Mouse (Mus musculus): ENCODE results near the gene Auh. TPM values are rescaled to one million over a fixed set of nuclear protein-coding genes. Genes with fewer than 3 reads are reported as not detected.
A peak's percentile ranks its signal among the peaks of the same experiment; 100 is the strongest.

The Auh gene
- polyA plus RNA-seq, 1 experiment from 2014 or later: 42.0 TPM

DNA sequence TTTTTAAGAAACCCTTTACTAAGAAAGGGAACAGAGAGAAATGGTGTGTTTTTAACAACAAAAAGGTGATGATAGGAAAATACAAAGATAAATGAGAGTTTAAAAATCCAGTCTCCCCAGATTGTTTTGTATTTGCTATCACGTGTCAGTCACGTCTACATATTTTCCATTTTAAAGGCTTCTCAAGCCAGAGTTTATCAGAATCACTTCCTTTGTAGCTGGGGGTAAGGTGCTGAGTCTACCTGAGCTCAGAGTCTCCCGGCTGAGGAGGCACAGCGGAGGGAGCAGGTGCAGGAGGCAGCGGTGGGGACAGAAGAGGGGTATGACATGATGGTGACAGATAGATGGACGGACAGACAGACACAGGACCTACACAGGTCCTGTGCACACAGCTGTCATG, 55.1 kb downstream of the Auh start:
- H3K9ac ChIP-seq: no peak overlapping the region
- no peak for ATAC-seq (ENCODE audit: low FRiP score, low read depth)
- H3K27me3 ChIP-seq: no peaks in the 10 kb centered on the region

DNA sequence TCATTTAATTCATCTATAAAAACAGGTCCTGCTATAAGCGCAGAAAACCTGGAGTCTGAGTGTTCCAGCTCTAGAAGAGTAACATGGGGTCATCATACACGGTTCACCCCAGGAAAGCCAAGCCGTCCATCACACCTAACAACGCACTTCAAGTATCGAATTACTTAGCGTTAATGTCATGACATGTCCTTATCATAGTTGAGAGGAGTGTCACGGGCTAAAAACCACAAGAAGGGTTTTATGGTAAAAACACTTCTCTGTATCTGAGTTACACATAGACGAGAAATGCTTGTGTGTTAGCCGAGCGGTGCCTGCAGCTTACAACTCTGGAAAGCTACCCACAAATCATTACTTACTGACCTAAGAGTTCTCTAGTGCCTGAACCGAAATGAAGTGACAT, 55.6 kb downstream of the Auh start:
- no peak overlapping the region for H3K4me2 ChIP-seq (replicated peaks)
- H3K27ac ChIP-seq: no peak overlapping the region
- ATAC-seq (ENCODE audit: low FRiP score, low read depth): no peak
- H3K9me3 ChIP-seq: no peaks in the 10 kb centered on the region
- no peak overlapping the region for H3K9ac ChIP-seq
- WGBS: 66% methylated on average over 11 of the region's 11 CpGs
- H3K4me3 ChIP-seq: no peak overlapping the region
- H3K36me3 ChIP-seq: no peaks in the 10 kb centered on the region
- H3K4me1 ChIP-seq: 0 out of 2 replicates have a peak, but pooled peaks cover 12% of the 10 kb centered on the region
- H3K27me3 ChIP-seq: no peaks in the 10 kb centered on the region

More for the DNA sequence above, 55.1 kb downstream of the Auh start:
- Histone ChIP-seq H3K27ac (no peak overlapping the region), H3K36me3 (no peaks in the 10 kb centered on the region), H3K4me1 (peaks cover 16% of the 10 kb centered on the region; the same call in 1 of the 2 replicates), H3K4me3 (no peak overlapping the region), H3K9me3 (no peaks in the 10 kb centered on the region), H3K4me2 (replicated peaks) (no peak overlapping the region)
- 78% methylated on average over 6 of the region's 6 CpGs for WGBS

DNA sequence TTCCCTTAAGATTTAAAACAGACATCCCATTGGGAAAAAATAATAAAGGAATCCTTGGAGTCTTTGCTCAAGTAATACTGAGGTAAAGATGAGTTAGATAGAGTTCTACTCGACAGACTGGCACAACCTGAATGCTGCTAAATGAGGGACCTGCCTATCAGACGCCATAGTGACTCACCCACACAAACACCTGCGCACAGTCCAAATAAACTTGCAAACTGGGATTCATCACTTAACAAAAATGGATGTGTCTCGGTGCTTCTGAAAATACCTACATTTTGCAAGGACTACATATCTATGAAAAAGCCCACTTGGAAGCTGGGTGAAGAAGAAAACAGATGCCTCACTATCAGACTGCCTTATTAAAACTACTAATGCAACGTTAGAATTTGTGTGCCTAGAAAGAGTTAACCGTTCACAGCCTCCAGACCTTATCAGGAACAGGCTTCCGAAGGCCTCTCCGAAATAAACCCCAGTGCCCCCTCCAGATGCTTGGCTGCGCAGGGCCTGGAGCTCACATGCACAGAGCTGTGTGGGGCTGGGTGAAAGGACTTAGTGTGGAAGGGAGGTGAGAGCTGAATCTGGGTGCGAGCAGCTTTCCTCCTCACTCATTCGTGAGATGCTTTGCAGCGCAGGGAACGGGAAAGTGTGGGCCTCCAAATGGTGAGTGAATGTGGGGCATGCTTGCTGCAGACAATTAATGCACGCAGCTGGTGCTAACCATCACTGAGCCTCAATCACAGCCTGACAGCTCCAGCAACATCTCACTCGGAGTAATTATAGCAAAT, 63.3 kb downstream of the Auh start:
- H3K27me3 ChIP-seq: no peaks in the 10 kb centered on the region

DNA sequence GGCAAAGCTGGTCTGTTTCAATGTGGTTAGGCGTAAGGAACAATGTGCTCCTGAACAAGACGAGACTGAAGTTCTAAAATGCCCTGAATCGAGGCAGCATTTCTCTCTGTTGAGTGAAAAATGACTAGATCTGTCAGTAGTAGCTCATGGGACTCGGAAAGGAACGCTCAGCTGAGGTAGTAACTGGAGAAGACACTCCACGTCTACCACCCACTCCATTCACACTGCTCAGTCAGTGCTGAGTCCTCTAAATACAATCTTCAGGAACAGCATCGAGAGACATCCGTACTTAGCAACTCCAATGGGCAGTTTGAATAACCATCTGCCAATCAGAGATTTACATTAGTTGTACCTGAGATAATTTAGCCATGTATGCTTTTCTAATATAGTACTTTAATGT, 66.0 kb downstream of the Auh start:
- Histone ChIP-seq H3K4me2 (replicated peaks) (no peak overlapping the region), H3K36me3 (peaks cover 3% of the 10 kb centered on the region; the same call in 1 of the 2 replicates), H3K9me3 (no peaks in the 10 kb centered on the region), H3K4me1 (peaks cover 43% of the 10 kb centered on the region), H3K4me3 (no peak overlapping the region), H3K9ac (no peak overlapping the region), H3K27me3 (no peaks in the 10 kb centered on the region), H3K27ac (no peak overlapping the region)
- 86% methylated on average over 8 of the region's 8 CpGs for WGBS
- ATAC-seq (ENCODE audit: low FRiP score, low read depth): no peak

More for the DNA sequence above, 63.3 kb downstream of the Auh start:
- ATAC-seq (ENCODE audit: low FRiP score, low read depth): peak; percentile 44; the same call in 1 of the 2 replicates
- H3K9ac ChIP-seq: no peak overlapping the region
- peaks cover 3% of the 10 kb centered on the region; the same call in 1 of the 2 replicates for H3K36me3 ChIP-seq
- H3K4me1 ChIP-seq: peaks cover 33% of the 10 kb centered on the region
- H3K9me3 ChIP-seq: no peaks in the 10 kb centered on the region
- WGBS: 28% methylated on average over 15 of the region's 15 CpGs
- no peak overlapping the region for H3K4me2 ChIP-seq (replicated peaks)
- H3K27ac ChIP-seq: no peak overlapping the region
- H3K4me3 ChIP-seq: no peak overlapping the region

DNA sequence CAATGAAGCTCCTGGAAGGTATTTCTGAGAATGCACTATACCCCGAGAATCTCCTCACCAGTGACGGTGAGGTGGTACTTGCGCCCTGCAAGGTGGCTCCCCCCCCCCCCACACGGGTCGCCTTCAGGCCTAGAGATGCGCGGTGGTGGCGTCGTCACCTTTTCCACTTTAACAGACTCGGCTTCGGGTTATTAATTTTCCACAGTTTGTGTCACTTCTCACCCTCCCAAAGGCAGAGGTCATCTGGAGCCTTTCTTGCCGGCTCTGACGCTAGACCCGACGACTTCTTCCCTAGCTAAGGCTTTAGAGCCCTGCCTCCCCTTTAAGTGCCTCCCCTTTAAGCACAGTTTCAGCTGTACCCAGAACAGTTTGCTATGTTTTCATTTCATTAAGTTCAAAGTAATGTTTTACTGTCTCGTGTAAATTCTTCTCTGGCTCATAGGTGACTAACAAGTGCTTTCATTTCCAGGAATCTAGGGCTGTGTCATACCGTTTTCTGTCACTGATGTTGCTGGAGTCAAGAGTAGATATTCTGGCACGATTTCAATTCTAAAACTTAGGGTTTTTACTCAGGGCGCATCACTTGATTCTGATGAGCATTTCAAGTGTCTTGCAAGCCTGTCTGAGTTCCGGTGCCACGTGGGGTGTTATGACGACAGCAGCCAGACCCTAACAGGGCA, 69.3 kb downstream of the Auh start:
- no peak for ATAC-seq (ENCODE audit: low FRiP score, low read depth)
- H3K27ac ChIP-seq: no peak overlapping the region
- no peak overlapping the region for H3K4me2 ChIP-seq (replicated peaks)
- H3K4me3 ChIP-seq: no peak overlapping the region
- peaks cover 3% of the 10 kb centered on the region; the same call in 1 of the 2 replicates for H3K36me3 ChIP-seq
- H3K27me3 ChIP-seq: no peaks in the 10 kb centered on the region
- no peak overlapping the region for H3K9ac ChIP-seq
- H3K9me3 ChIP-seq: no peaks in the 10 kb centered on the region
- WGBS: 63% methylated on average over 22 of the region's 22 CpGs
- peaks cover 20% of the 10 kb centered on the region for H3K4me1 ChIP-seq

DNA sequence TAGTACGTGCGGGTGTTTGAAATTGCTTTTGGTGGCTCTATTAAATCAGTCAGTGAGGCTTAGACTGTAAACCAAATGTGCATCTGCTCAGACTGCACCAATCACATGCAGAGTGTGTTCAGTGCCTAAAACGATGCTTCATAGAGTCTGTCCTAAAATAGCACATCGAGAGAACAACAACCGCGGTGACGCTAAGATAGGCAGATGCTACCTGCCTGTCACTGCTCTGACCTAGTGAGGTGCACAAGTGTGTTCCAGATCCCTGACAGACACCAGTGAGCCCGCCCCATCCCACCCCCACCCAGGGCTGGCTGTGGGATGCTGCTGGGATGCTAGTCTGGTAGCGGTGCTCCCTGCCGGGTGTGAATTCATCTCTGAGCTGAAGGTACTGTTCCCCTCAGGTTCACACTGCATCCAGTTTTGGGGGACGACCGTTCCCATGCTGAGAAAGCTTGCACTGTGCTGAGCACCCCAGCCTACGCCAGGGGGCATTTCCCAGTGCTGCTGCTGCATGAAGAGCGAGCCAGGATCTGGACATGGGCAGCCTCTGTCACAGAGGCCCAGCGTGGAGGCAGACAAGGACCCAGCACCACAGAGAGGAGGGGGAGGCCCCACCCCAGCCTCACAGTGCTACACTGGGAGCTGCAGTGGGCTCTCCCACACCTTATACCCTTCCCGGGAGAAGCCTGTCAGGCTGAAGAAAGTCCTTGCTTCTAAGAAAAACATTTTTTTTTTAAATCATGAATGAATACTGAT, 70.2 kb downstream of the Auh start:
- no peaks in the 10 kb centered on the region for H3K27me3 ChIP-seq
- no peak overlapping the region for H3K9ac ChIP-seq
- 74% methylated on average over 16 of the region's 16 CpGs for WGBS
- H3K36me3 ChIP-seq: peaks cover 3% of the 10 kb centered on the region; the same call in 1 of the 2 replicates
- H3K4me2 ChIP-seq (replicated peaks): no peak overlapping the region
- H3K9me3 ChIP-seq: no peaks in the 10 kb centered on the region
- H3K4me3 ChIP-seq: no peak overlapping the region
- no peak for ATAC-seq (ENCODE audit: low FRiP score, low read depth)
- H3K4me1 ChIP-seq: peaks cover 12% of the 10 kb centered on the region
- no peak overlapping the region for H3K27ac ChIP-seq

DNA sequence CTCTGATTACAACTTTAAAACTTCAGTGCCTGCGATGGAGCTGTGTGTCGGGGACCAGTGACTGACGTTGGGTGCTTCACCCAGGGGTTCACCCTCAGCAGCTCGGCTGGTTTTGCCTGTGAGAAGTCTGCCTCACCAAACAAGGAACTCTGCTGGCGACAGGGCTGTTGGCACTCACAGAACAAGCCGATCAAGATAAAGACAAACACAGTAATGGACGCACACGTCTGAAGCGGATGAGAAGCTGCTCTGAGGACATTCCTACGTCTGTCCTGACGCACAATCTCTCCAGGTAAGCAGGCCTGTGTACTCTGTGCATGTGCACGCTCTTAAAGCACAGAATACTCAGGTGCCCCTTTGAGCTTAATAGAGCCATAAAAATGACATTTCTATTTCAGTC, 71.1 kb downstream of the Auh start:
- no peak overlapping the region for H3K4me2 ChIP-seq (replicated peaks)

DNA sequence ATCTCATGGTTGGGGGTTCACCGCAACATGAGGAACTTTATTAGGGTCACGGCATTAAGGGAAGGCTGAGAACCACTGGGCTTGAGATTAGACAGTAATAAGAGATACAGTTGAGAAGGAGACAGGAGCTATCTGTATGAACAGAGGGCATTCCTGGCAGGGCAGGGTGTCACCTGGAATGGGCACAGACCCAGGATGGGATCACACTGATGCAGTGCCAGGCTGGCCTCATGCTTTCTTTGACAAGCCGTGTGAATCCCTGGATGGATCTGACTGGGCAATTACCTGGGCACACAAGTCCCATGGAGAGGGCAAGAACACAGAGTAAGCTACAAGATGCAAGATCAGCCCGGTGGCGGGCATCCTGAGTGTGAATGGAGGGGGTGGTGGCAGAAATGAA, 71.7 kb downstream of the Auh start:
- no peak overlapping the region for H3K27ac ChIP-seq
- H3K36me3 ChIP-seq: peaks cover 3% of the 10 kb centered on the region; the same call in 1 of the 2 replicates
- no peak overlapping the region for H3K4me2 ChIP-seq (replicated peaks)
- 88% methylated on average over 5 of the region's 5 CpGs for WGBS
- peaks cover 17% of the 10 kb centered on the region for H3K4me1 ChIP-seq
- no peak overlapping the region for H3K4me3 ChIP-seq
- peaks cover 5% of the 10 kb centered on the region; the same call in 1 of the 2 replicates for H3K9me3 ChIP-seq
- ATAC-seq (ENCODE audit: low FRiP score, low read depth): no peak
- H3K9ac ChIP-seq: no peak overlapping the region
- no peaks in the 10 kb centered on the region for H3K27me3 ChIP-seq

More for the DNA sequence above, 71.1 kb downstream of the Auh start:
- H3K9ac ChIP-seq: no peak overlapping the region
- no peak for ATAC-seq (ENCODE audit: low FRiP score, low read depth)
- H3K4me1 ChIP-seq: peaks cover 17% of the 10 kb centered on the region
- H3K27ac ChIP-seq: no peak overlapping the region
- H3K27me3 ChIP-seq: no peaks in the 10 kb centered on the region
- H3K36me3 ChIP-seq: peaks cover 3% of the 10 kb centered on the region; the same call in 1 of the 2 replicates
- H3K4me3 ChIP-seq: no peak overlapping the region
- no peaks in the 10 kb centered on the region for H3K9me3 ChIP-seq
- WGBS: 83% methylated on average over 12 of the region's 12 CpGs

DNA sequence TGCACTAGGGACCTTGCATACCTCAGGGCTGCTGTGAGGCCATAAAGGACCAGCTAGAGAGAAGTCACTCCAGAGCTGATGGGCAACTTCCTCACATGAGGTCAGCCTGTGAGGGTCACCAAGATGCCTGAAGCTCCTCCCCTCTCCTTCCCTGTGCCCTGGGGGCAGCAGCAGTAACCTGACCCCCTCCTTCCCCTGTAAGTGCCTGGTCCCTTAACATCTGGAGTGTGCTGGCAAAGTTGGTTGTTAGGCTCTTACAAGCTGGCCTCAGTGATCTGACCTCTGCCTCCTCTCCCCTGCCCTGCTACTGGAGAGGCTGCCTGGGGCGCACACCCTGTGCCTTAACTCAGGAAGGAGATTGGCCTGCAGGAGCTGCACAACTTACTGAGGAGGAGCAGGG, 75.9 kb downstream of the Auh start:
- Histone ChIP-seq H3K9ac (no peak overlapping the region), H3K36me3 (no peaks in the 10 kb centered on the region), H3K27ac (no peak overlapping the region), H3K4me3 (no peak overlapping the region), H3K4me2 (replicated peaks) (no peak overlapping the region), H3K9me3 (peaks cover 5% of the 10 kb centered on the region; the same call in 1 of the 2 replicates), H3K27me3 (no peaks in the 10 kb centered on the region), H3K4me1 (peaks cover 7% of the 10 kb centered on the region; the same call in 1 of the 2 replicates)
- WGBS: 8% methylated on average over 1 of the region's 1 CpGs
- ATAC-seq (ENCODE audit: low FRiP score, low read depth): no peak

DNA sequence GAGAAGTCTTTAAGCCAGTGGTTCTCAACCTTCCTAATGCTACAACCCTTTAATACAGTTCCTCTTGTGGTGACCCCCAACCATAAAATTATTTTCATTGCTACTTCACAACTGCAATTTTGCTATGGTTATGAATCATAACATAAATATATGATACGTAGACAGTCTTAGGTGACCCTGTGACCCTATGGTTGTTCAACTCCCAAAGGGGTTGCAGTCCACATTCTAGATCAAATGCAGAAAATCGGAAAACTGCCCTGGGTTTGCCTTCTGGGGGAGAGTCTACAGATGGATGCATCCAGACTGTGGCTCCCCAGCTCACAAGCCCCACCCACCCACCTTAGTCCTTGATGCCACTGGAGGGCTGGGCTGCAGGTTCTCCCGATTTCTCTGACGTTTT, 77.6 kb downstream of the Auh start:
- no peak overlapping the region for H3K4me3 ChIP-seq
- no peaks in the 10 kb centered on the region for H3K36me3 ChIP-seq
- no peak for ATAC-seq (ENCODE audit: low FRiP score, low read depth)
- no peaks in the 10 kb centered on the region for H3K27me3 ChIP-seq
- no peak overlapping the region for H3K9ac ChIP-seq
- peaks cover 5% of the 10 kb centered on the region; the same call in 1 of the 2 replicates for H3K9me3 ChIP-seq
- peaks cover 9% of the 10 kb centered on the region; the same call in 1 of the 2 replicates for H3K4me1 ChIP-seq
- H3K27ac ChIP-seq: no peak overlapping the region
- WGBS: 91% methylated on average over 4 of the region's 4 CpGs
- no peak overlapping the region for H3K4me2 ChIP-seq (replicated peaks)

DNA sequence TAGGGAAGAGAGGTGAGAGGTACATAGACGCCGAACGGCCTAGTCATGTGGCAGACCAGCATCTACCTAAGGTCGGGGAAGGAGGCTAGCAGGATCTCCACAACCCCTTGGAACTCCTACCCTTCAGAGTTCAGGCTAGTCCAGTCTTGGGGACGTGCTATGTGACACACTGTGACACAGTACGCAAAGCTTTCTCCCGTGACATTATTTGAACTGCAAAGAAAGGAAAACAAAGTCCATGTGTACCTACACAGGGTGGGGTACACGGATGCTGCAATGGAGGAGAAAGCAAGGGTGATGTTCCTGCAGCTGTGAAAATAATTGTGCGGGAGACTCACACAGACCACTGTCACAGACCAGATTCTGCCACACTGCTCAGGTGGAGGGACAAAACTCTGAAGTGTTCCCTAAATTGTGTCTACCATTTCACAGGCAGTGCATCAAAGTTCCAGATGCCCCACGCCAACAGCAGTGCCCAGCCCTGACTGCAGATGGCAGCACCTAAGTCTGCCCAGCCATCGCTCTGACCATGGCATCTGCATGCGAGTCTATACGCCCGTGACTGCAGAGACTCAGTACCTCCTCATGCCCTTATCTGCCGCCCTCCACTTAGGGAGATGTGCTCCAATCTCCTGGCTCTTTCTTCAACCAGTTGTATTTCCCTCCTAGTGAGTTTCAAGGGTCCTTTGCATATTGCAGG, 79.3 kb downstream of the Auh start:
- WGBS: 86% methylated on average over 15 of the region's 15 CpGs
- no peak for ATAC-seq (ENCODE audit: low FRiP score, low read depth)
- H3K9me3 ChIP-seq: peaks cover 5% of the 10 kb centered on the region; the same call in 1 of the 2 replicates
- H3K4me1 ChIP-seq: peaks cover 9% of the 10 kb centered on the region; the same call in 1 of the 2 replicates
- H3K4me3 ChIP-seq: no peak overlapping the region
- no peaks in the 10 kb centered on the region for H3K27me3 ChIP-seq
- no peak overlapping the region for H3K9ac ChIP-seq
- H3K36me3 ChIP-seq: no peaks in the 10 kb centered on the region
- H3K4me2 ChIP-seq (replicated peaks): no peak overlapping the region
- H3K27ac ChIP-seq: no peak overlapping the region
